Mouse (Mus musculus) thymus, postnatal 4 days (tissue): ENCODE measurements around the gene Dnmbp.
"Not testable (repeated sequence)": the region's sequence is repeated elsewhere in the genome, so short reads cannot be mapped to it uniquely, and the experiment has no call there.

Source experiments
- DNase-seq: peaks from one replicate; pipeline ENCODE4 v3.0.0; 2021

Gene Dnmbp

GRCm38 (mm10) chr19:43939769-43940689 is at the start of gene Dnmbp:
Dnmbp (minus strand) TSS chr19:43940191.
- peak; percentile 96 for DNase-seq

- no peak for DNase-seq
Measured at GRCm38 (mm10) chr19:43986069-43986794, 46.2 kb upstream of the Dnmbp start, which contains the start of gene Cpn1. Cpn1 (minus strand) TSS chr19:43986556.

- no peak for DNase-seq
Measured at GRCm38 (mm10) chr19:43981992-43982391, 42.0 kb upstream of the Dnmbp start.

GRCm38 (mm10) chr19:43980711-43981110 is 40.7 kb upstream of the Dnmbp start:
- DNase-seq: no peak

GRCm38 (mm10) chr19:43977799-43978198 is 37.8 kb upstream of the Dnmbp start:
- DNase-seq: no peak

- no peak for DNase-seq
Measured at GRCm38 (mm10) chr19:43976661-43977060, 36.7 kb upstream of the Dnmbp start.

GRCm38 (mm10) chr19:43974221-43974620 is 34.2 kb upstream of the Dnmbp start:
- DNase-seq: no peak

- no peak for DNase-seq
Measured at GRCm38 (mm10) chr19:43973711-43974110, 33.7 kb upstream of the Dnmbp start.

GRCm38 (mm10) chr19:43972129-43972528 is 32.1 kb upstream of the Dnmbp start:
- DNase-seq: no peak

- no peak for DNase-seq
Measured at GRCm38 (mm10) chr19:43968436-43969026, 28.5 kb upstream of the Dnmbp start.

GRCm38 (mm10) chr19:43966481-43966880 is 26.5 kb upstream of the Dnmbp start:
- DNase-seq: no peak

GRCm38 (mm10) chr19:43965496-43966085 is 25.6 kb upstream of the Dnmbp start:
- DNase-seq: peak; percentile 42

GRCm38 (mm10) chr19:43962795-43963194 is 22.8 kb upstream of the Dnmbp start:
- no peak for DNase-seq

GRCm38 (mm10) chr19:43961185-43961584 is 21.2 kb upstream of the Dnmbp start:
- peak; percentile 64 for DNase-seq

GRCm38 (mm10) chr19:43960014-43960413 is 20.0 kb upstream of the Dnmbp start:
- no peak for DNase-seq

GRCm38 (mm10) chr19:43959162-43959561 is 19.2 kb upstream of the Dnmbp start:
- DNase-seq: peak; percentile 84

GRCm38 (mm10) chr19:43957881-43958280 is 17.9 kb upstream of the Dnmbp start:
- no peak for DNase-seq

GRCm38 (mm10) chr19:43957402-43957801 is 17.4 kb upstream of the Dnmbp start:
- DNase-seq: no peak

GRCm38 (mm10) chr19:43955266-43955665 is 15.3 kb upstream of the Dnmbp start:
- no peak for DNase-seq

- DNase-seq: no peak
Measured at GRCm38 (mm10) chr19:43954864-43955263, 14.9 kb upstream of the Dnmbp start.

- DNase-seq: not testable (repeated sequence)
Measured at GRCm38 (mm10) chr19:43952936-43953335, 12.9 kb upstream of the Dnmbp start.

- peak; percentile 26 for DNase-seq
Measured at GRCm38 (mm10) chr19:43949111-43949810, 9.3 kb upstream of the Dnmbp start.
